Mouse (Mus musculus) forebrain, embryonic 11.5 days (tissue): ENCODE results near the gene Ndufa13. TPM values are rescaled to one million over a fixed set of nuclear protein-coding genes. Genes with fewer than 3 reads are reported as not detected.
A peak's percentile ranks its signal among the peaks of the same experiment; 100 is the strongest.

Experiments used
- ATAC-seq: fragments of 200-750 bp; cut with Nextera tagmentation; replicated peaks from 2 replicates; pipeline ENCODE4 v1.8.0; 2017; ENCODE audit warnings: moderate TSS enrichment; ENCODE audit not compliant: low FRiP score
- DNase-seq: peaks from one replicate; pipeline ENCODE4 v3.0.0-alpha.2; 2017; ENCODE audit warnings: low spot score
- H3K27ac ChIP-seq: fragments of 300-500 bp; sonication (generic); 2 replicates; pipeline ENCODE4 v1.5.1; 2014; ENCODE audit warnings: low read depth, low read length
- H3K27me3 ChIP-seq: fragments of 300-500 bp; sonication (generic); 2 replicates; pipeline ENCODE4 v1.6.1; 2014; ENCODE audit warnings: mild to moderate bottlenecking, low read length, mixed read lengths; ENCODE audit not compliant: control insufficient read depth, insufficient read depth
- H3K36me3 ChIP-seq: fragments of 300-500 bp; sonication (generic); 2 replicates; pipeline ENCODE4 v1.6.1; 2014; ENCODE audit warnings: mild to moderate bottlenecking, low read length, moderate library complexity, mixed read lengths; ENCODE audit not compliant: control insufficient read depth, insufficient read depth
- H3K4me1 ChIP-seq: fragments of 300-500 bp; sonication (generic); replicated peaks from 2 replicates; pipeline ENCODE4 v1.6.1; 2014; ENCODE audit warnings: low read length, mixed read lengths; ENCODE audit not compliant: control insufficient read depth, insufficient read depth
- H3K4me2 ChIP-seq: fragments of 300-500 bp; sonication (generic); 2 replicates; pipeline ENCODE4 v1.6.1; 2014; ENCODE audit warnings: low read depth, mild to moderate bottlenecking, low read length, moderate library complexity, mixed read lengths; ENCODE audit not compliant: severe bottlenecking
- H3K4me3 ChIP-seq: fragments of 300-500 bp; sonication (generic); 2 replicates; pipeline ENCODE4 v1.5.1; 2014; ENCODE audit warnings: low read depth, low read length
- H3K9ac ChIP-seq: fragments of 300-500 bp; sonication (generic); 2 replicates; pipeline ENCODE4 v1.6.1; 2014; ENCODE audit warnings: low read length
- H3K9me3 ChIP-seq: fragments of 300-500 bp; sonication (generic); 2 replicates; pipeline ENCODE4 v1.6.1; 2016; ENCODE audit warnings: low read length, mixed read lengths; ENCODE audit not compliant: control insufficient read depth
- WGBS: fragments of 180-500 bp; shearing (Covaris S2); extraction: QIAGEN DNeasy Blood & Tissue Kit; methylation state at CpG from one replicate; pipeline ENCODE4 v1.1.7; 2014; 5-methylcytosine and 5-hydroxymethylcytosine counted together
- polyA plus RNA-seq: library from polyadenylated mRNA; unstranded; fragments of >200 nt; fragmentation: Nextera tagmentation; extraction: Ambion mirVana; gene quantifications from 2 replicates; pipeline ENCODE4 v1.2.1, GENCODE M21; 2014

Gene Ndufa13
- polyA plus RNA-seq, 1 experiment from 2014 or later: 153 TPM

GRCm38 (mm10) chr8:69935431-69935830 is 33.1 kb upstream of the Ndufa13 start:
- H3K36me3 ChIP-seq: no peaks in the 10 kb centered on the region
- H3K4me1 ChIP-seq: no peaks in the 10 kb centered on the region
- H3K27me3 ChIP-seq: no peaks in the 10 kb centered on the region
- H3K4me3 ChIP-seq: no peak overlapping the region
- no peak overlapping the region for H3K4me2 ChIP-seq
- ATAC-seq: no peak
- H3K9ac ChIP-seq: no peak overlapping the region
- WGBS: 95% methylated on average over 3 of the region's 3 CpGs
- DNase-seq: no peak
- H3K9me3 ChIP-seq: no peaks in the 10 kb centered on the region
- H3K27ac ChIP-seq: no peak overlapping the region

- Histone ChIP-seq H3K9ac (no peak overlapping the region), H3K4me3 (no peak overlapping the region), H3K4me1 (no peaks in the 10 kb centered on the region), H3K4me2 (no peak overlapping the region), H3K36me3 (no peaks in the 10 kb centered on the region), H3K27me3 (no peaks in the 10 kb centered on the region), H3K27ac (no peak overlapping the region), H3K9me3 (no peaks in the 10 kb centered on the region)
- DNase-seq (no peak), ATAC-seq (no peak)
- 91% methylated on average over 5 of the region's 5 CpGs for WGBS
Measured at GRCm38 (mm10) chr8:69934582-69934981, 32.2 kb upstream of the Ndufa13 start.

- no peaks in the 10 kb centered on the region for H3K27me3 ChIP-seq
- H3K27ac ChIP-seq: no peak overlapping the region
- H3K9me3 ChIP-seq: no peaks in the 10 kb centered on the region
- H3K36me3 ChIP-seq: no peaks in the 10 kb centered on the region
- no peaks in the 10 kb centered on the region for H3K4me1 ChIP-seq
- no peak overlapping the region for H3K4me3 ChIP-seq
- no peak overlapping the region for H3K4me2 ChIP-seq
- no peak overlapping the region for H3K9ac ChIP-seq
- DNase-seq (no peak), ATAC-seq (no peak)
- 89% methylated on average over 2 of the region's 2 CpGs for WGBS
Measured at GRCm38 (mm10) chr8:69933811-69934210, 31.5 kb upstream of the Ndufa13 start.

- no peaks in the 10 kb centered on the region for H3K36me3 ChIP-seq
- H3K9me3 ChIP-seq: no peaks in the 10 kb centered on the region
- no peak overlapping the region for H3K9ac ChIP-seq
- no peak for DNase-seq
- H3K4me2 ChIP-seq: no peak overlapping the region
- no peaks in the 10 kb centered on the region for H3K4me1 ChIP-seq
- no peak overlapping the region for H3K4me3 ChIP-seq
- ATAC-seq: no peak
- H3K27me3 ChIP-seq: no peaks in the 10 kb centered on the region
- no peak overlapping the region for H3K27ac ChIP-seq
Measured at GRCm38 (mm10) chr8:69926901-69927300, 24.5 kb upstream of the Ndufa13 start.

GRCm38 (mm10) chr8:69923986-69924385 is 21.6 kb upstream of the Ndufa13 start:
- Histone ChIP-seq H3K4me2 (no peak overlapping the region), H3K27me3 (no peaks in the 10 kb centered on the region), H3K4me1 (no peaks in the 10 kb centered on the region; the same call in 1 of the 2 replicates), H3K27ac (no peak overlapping the region), H3K9me3 (no peaks in the 10 kb centered on the region), H3K36me3 (no peaks in the 10 kb centered on the region), H3K9ac (no peak overlapping the region), H3K4me3 (no peak overlapping the region)
- ATAC-seq (no peak), DNase-seq (no peak)
- WGBS: 93% methylated on average over 1 of the region's 1 CpGs

- Histone ChIP-seq H3K4me2 (no peak overlapping the region), H3K9me3 (no peaks in the 10 kb centered on the region), H3K4me1 (no peaks in the 10 kb centered on the region; the same call in 1 of the 2 replicates), H3K4me3 (no peak overlapping the region), H3K27ac (no peak overlapping the region), H3K27me3 (no peaks in the 10 kb centered on the region), H3K36me3 (peaks cover 4% of the 10 kb centered on the region; the same call in 1 of the 2 replicates), H3K9ac (no peak overlapping the region)
- WGBS: 96% methylated on average over 2 of the region's 2 CpGs
- no peak for DNase-seq
- ATAC-seq: no peak
Measured at GRCm38 (mm10) chr8:69921141-69921540, 18.8 kb upstream of the Ndufa13 start.

- no peak overlapping the region for H3K4me2 ChIP-seq
- peaks cover 5% of the 10 kb centered on the region; the same call in 1 of the 2 replicates for H3K36me3 ChIP-seq
- peak overlapping the region; percentile 58; the same call in 1 of the 2 replicates for H3K27ac ChIP-seq
- no peak overlapping the region for H3K9ac ChIP-seq
- no peaks in the 10 kb centered on the region; the same call in 1 of the 2 replicates for H3K4me1 ChIP-seq
- 60% methylated on average over 11 of the region's 11 CpGs for WGBS
- H3K27me3 ChIP-seq: no peaks in the 10 kb centered on the region
- DNase-seq (no peak), ATAC-seq (peak; percentile 53)
- H3K9me3 ChIP-seq: no peaks in the 10 kb centered on the region
- no peak overlapping the region for H3K4me3 ChIP-seq
Measured at GRCm38 (mm10) chr8:69919876-69920662, 17.7 kb upstream of the Ndufa13 start.

GRCm38 (mm10) chr8:69919010-69919409 is 16.7 kb upstream of the Ndufa13 start:
- Histone ChIP-seq H3K4me2 (no peak overlapping the region), H3K27me3 (no peaks in the 10 kb centered on the region), H3K4me3 (no peak overlapping the region), H3K9ac (no peak overlapping the region), H3K27ac (no peak overlapping the region), H3K9me3 (no peaks in the 10 kb centered on the region), H3K4me1 (no peaks in the 10 kb centered on the region; the same call in 1 of the 2 replicates), H3K36me3 (peaks cover 7% of the 10 kb centered on the region; the same call in 1 of the 2 replicates)
- DNase-seq (peak; percentile 82), ATAC-seq (peak; percentile 47)
- WGBS: 78% methylated on average over 1 of the region's 1 CpGs

GRCm38 (mm10) chr8:69918506-69918905 is 16.1 kb upstream of the Ndufa13 start:
- peak; percentile 14; the same call in 1 of the 2 replicates for ATAC-seq

More at GRCm38 (mm10) chr8:69918506-69918905, 16.1 kb upstream of the Ndufa13 start:
- no peaks in the 10 kb centered on the region for H3K9me3 ChIP-seq
- no peak overlapping the region for H3K4me3 ChIP-seq
- H3K27ac ChIP-seq: no peak overlapping the region
- H3K9ac ChIP-seq: no peak overlapping the region
- H3K4me1 ChIP-seq: no peaks in the 10 kb centered on the region; the same call in 1 of the 2 replicates
- H3K27me3 ChIP-seq: no peaks in the 10 kb centered on the region
- peaks cover 7% of the 10 kb centered on the region; the same call in 1 of the 2 replicates for H3K36me3 ChIP-seq
- H3K4me2 ChIP-seq: no peak overlapping the region
- DNase-seq: no peak
